Mouse (Mus musculus) neural tube, embryonic 13.5 days (tissue): ENCODE measurements around the gene Olfr596. TPM values are rescaled to one million over a fixed set of nuclear protein-coding genes. Genes with fewer than 3 reads are reported as not detected.
"Not testable (repeated sequence)": the region's sequence is repeated elsewhere in the genome, so short reads cannot be mapped to it uniquely, and the experiment has no call there.

Source experiments
- ATAC-seq: fragments of 200-750 bp; cut with Nextera tagmentation; 2 replicates; pipeline ENCODE4 v1.8.0; 2017; ENCODE audit warnings: low read depth, mild to moderate bottlenecking, moderate TSS enrichment, moderate library complexity
- H3K27ac ChIP-seq: fragments of 300-500 bp; sonication (generic); replicated peaks from 2 replicates; pipeline ENCODE4 v1.5.1; 2015; ENCODE audit warnings: moderate library complexity, mild to moderate bottlenecking, inconsistent platforms
- H3K27me3 ChIP-seq: fragments of 300-500 bp; sonication (generic); 2 replicates; pipeline ENCODE4 v1.6.1; 2015; ENCODE audit warnings: mild to moderate bottlenecking, inconsistent platforms
- H3K36me3 ChIP-seq: fragments of 300-500 bp; sonication (generic); 2 replicates; pipeline ENCODE4 v1.6.1; 2015; ENCODE audit warnings: mild to moderate bottlenecking, inconsistent platforms
- H3K4me1 ChIP-seq: fragments of 300-500 bp; sonication (generic); replicated peaks from 2 replicates; pipeline ENCODE4 v1.6.1; 2015; ENCODE audit warnings: inconsistent platforms
- H3K4me2 ChIP-seq: fragments of 300-500 bp; sonication (generic); 2 replicates; pipeline ENCODE4 v1.6.1; 2015; ENCODE audit warnings: inconsistent platforms, mild to moderate bottlenecking, moderate library complexity
- H3K4me3 ChIP-seq: fragments of 300-500 bp; sonication (generic); 2 replicates; pipeline ENCODE4 v1.5.1; 2015; ENCODE audit warnings: mild to moderate bottlenecking, inconsistent platforms
- H3K9ac ChIP-seq: fragments of 300-500 bp; sonication (generic); 2 replicates; pipeline ENCODE4 v1.6.1; 2015; ENCODE audit warnings: moderate library complexity, mild to moderate bottlenecking, inconsistent platforms
- H3K9me3 ChIP-seq: fragments of 300-500 bp; sonication (generic); 2 replicates; pipeline ENCODE4 v1.6.1; 2016; ENCODE audit warnings: inconsistent platforms
- WGBS: fragments of 180-500 bp; shearing (Covaris S2); methylation state at CpG from one replicate; pipeline ENCODE4 v1.1.7; 2015; 5-methylcytosine and 5-hydroxymethylcytosine counted together
- microRNA-seq: library from miRNA; unstranded; fragments of <30 nt; microRNA quantifications from one replicate; pipeline ENCODE4, GENCODE M21; 2016
- polyA plus RNA-seq: library from polyadenylated mRNA; unstranded; fragments of >200 nt; fragmentation: Nextera tagmentation; extraction: Ambion mirVana; gene quantifications from 2 replicates; pipeline ENCODE4 v1.2.1, GENCODE M21; 2015

Olfr596 gene
- not detected in 2 replicates for polyA plus RNA-seq

DNA sequence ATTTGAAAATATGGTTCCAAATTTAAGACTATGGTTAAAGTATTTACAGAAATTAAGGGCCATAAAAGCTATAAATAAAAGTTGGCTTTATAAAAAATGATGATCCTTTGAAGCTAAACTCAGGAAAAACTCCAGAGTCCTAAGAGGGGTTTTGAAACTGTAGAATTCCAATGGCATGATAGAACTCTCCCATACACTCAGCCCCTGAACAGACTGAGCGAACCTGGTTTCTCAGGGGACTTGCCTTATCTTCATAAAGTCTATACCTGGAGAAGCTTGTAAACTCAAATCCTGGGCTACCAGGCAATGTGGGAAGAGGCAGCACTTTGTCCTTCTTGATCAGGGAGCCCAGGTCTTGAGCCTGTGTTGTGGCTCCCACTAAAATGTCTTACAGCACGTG, at the start of gene Olfr596:
Olfr596 (plus strand) TSS at position 301 of the 400 bp plus-strand sequence.
- H3K4me2 ChIP-seq, ATAC-seq, H3K36me3 ChIP-seq, H3K9me3 ChIP-seq, H3K9ac ChIP-seq, H3K4me3 ChIP-seq, H3K27ac ChIP-seq, H3K27me3 ChIP-seq, H3K4me1 ChIP-seq: not testable (repeated sequence)
- WGBS = 95% methylated on average over 2 of the region's 2 CpGs

DNA sequence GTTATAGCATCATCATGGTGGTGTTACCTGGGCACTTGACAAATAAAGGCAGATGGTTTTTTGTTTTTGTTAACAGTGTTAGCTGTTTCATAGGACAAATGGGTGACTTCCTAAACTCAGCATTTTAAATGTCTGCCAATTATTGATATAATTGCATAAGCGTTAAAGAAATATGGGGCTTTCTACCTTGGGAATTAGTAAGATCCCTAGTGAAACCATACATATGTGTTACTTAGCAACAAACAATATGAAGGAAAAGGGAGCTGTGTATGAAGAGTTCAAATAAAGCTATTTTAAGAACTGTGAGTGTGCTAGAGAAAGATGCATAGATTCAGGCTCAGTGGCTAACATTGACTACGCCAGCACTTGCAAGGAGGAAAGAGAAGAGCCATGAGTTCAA, 10.6 kb downstream of the Olfr596 start, which contains the start of gene Olfr597:
Olfr597 (plus strand) TSS at position 301 of the 400 bp plus-strand sequence.
- WGBS = 94% methylated on average over 2 of the region's 2 CpGs

DNA sequence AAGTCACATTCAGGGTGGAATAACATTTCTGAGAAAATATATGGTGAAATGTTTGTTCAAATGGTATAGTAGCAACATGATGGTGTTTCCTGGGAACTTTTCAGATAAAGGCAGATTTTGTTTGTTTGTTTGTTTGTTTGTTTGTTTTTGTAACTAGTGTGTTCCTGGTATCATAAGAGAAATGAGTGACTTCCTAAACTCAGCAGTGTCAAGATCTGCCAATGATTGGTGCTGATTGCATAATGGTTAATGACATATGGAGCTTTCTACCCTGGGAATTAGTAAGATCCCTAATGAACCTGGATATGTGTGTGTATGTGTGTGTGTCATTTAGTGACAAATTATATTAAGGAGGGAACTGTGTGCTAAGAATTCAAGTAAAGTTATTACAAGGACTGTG, 17.8 kb downstream of the Olfr596 start, which contains the start of gene Olfr598:
Olfr598 (plus strand) TSS at position 301 of the 400 bp plus-strand sequence.
- no peak for ATAC-seq
- Histone ChIP-seq H3K27me3 (no peaks in the 10 kb centered on the region), H3K36me3 (no peaks in the 10 kb centered on the region), H3K4me1 (no peaks in the 10 kb centered on the region), H3K4me3 (no peak within 1 kb of the TSS), H3K9me3 (no peaks in the 10 kb centered on the region), H3K9ac (no peak within 1 kb of the TSS), H3K27ac (no peak within 1 kb of the TSS), H3K4me2 (no peak within 1 kb of the TSS)

More for the DNA sequence above, 10.6 kb downstream of the Olfr596 start, which contains the start of gene Olfr597:
- H3K36me3 ChIP-seq, H3K4me3 ChIP-seq, H3K4me1 ChIP-seq, H3K27ac ChIP-seq, ATAC-seq, H3K4me2 ChIP-seq, H3K9ac ChIP-seq, H3K9me3 ChIP-seq, H3K27me3 ChIP-seq: not testable (repeated sequence)

DNA sequence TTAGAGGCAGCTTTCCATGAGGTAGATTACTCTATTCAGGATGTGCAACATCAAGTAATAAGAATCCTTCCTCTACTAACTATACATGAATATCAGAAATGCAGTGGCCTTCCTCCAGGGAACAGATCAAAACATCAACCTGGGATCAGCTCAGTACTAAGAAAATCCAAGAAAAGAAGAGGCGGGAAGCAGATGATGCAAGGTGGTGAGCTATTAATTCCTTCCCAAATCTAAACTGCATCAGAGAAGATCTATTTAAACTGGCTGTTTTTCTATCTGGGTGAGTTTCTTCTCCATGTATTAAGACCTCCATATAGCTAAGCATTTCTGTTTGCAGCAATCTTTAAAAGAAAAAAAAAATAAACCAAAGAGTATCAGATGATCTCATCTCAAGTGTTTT, 30.2 kb downstream of the Olfr596 start, which contains the start of gene Olfr599:
Olfr599 (plus strand) TSS at position 301 of the 400 bp plus-strand sequence.
- H3K36me3 ChIP-seq = no peaks in the 10 kb centered on the region
- H3K4me3 ChIP-seq = no peak within 1 kb of the TSS
- no peaks in the 10 kb centered on the region for H3K9me3 ChIP-seq
- no peak within 1 kb of the TSS for H3K9ac ChIP-seq
- no peaks in the 10 kb centered on the region for H3K27me3 ChIP-seq
- no peak within 1 kb of the TSS for H3K4me2 ChIP-seq
- no peak within 1 kb of the TSS for H3K27ac ChIP-seq
- no peak for ATAC-seq
- H3K4me1 ChIP-seq = no peaks in the 10 kb centered on the region
- 88% methylated on average over 1 of the region's 1 CpGs for WGBS

DNA sequence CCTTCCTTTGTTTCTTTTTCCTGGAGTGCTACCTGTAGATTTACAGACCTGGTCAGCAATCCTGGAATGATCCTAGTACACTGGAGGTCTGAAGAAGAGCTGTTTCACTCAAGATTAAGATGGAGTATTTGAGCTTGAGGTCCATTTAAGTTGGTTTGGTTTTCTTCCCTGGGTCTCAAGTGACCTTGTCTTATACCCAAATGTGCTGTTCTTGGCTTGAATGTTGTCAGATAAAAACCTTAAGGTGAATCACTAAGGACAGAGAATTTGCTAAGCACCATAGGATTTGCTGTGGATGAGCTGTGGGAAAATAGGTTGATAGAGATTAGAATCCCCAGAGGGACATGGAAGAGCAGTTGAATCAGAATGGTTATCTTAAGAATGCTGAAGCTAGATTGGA, 44.1 kb downstream of the Olfr596 start, which contains the start of gene Olfr600:
Olfr600 (minus strand) TSS at position 101 of the 400 bp plus-strand sequence.
- ATAC-seq = no peak
- no peaks in the 10 kb centered on the region for H3K4me1 ChIP-seq
- no peaks in the 10 kb centered on the region for H3K9me3 ChIP-seq
- no peaks in the 10 kb centered on the region for H3K27me3 ChIP-seq
- H3K27ac ChIP-seq = no peak within 1 kb of the TSS
- H3K36me3 ChIP-seq = no peaks in the 10 kb centered on the region
- H3K9ac ChIP-seq = no peak within 1 kb of the TSS
- no peak within 1 kb of the TSS for H3K4me3 ChIP-seq
- H3K4me2 ChIP-seq = no peak within 1 kb of the TSS

Small RNA genes within 50 kb of the gene (microRNA-seq; reads per million reads assigned to microRNA genes)
- gene Gm23550 (not detected), gene Gm25171 (not detected)

Other genes with a start within 250 kb of the Olfr596 start
- not detected in 2 replicates for gene Olfr584, start 223.8 kb upstream of the Olfr596 start, polyA plus RNA-seq
- gene Olfr585, start 207.9 kb upstream of the Olfr596 start, polyA plus RNA-seq = not detected in 2 replicates
- not detected in 2 replicates for gene Olfr586, start 180.0 kb upstream of the Olfr596 start, polyA plus RNA-seq
- gene Olfr588-ps1, start 164.8 kb upstream of the Olfr596 start, polyA plus RNA-seq = not detected in 2 replicates
- not detected in 2 replicates for gene Olfr589, start 149.3 kb upstream of the Olfr596 start, polyA plus RNA-seq
- gene Olfr591, start 127.3 kb upstream of the Olfr596 start, polyA plus RNA-seq = not detected in 2 replicates
- not detected in 2 replicates for gene Olfr592, start 120.8 kb upstream of the Olfr596 start, polyA plus RNA-seq
- not detected in 2 replicates for gene Olfr593, start 93.8 kb upstream of the Olfr596 start, polyA plus RNA-seq
- gene Olfr594, start 88.7 kb upstream of the Olfr596 start, polyA plus RNA-seq = not detected in 2 replicates
- not detected in 2 replicates for gene Usp17ld, start 53.1 kb upstream of the Olfr596 start, polyA plus RNA-seq
- gene Olfr597, start 10.7 kb downstream of the Olfr596 start, polyA plus RNA-seq = not detected in 2 replicates
- not detected in 2 replicates for gene Olfr598, start 17.9 kb downstream of the Olfr596 start, polyA plus RNA-seq
- not detected in 2 replicates for gene Olfr599, start 30.3 kb downstream of the Olfr596 start, polyA plus RNA-seq
- gene Olfr600, start 44.0 kb downstream of the Olfr596 start, polyA plus RNA-seq = not detected in 2 replicates
- not detected in 2 replicates for gene Olfr601, start 57.0 kb downstream of the Olfr596 start, polyA plus RNA-seq
- gene Olfr603, start 80.5 kb downstream of the Olfr596 start, polyA plus RNA-seq = not detected in 2 replicates
- gene Usp17lc, start 109.4 kb downstream of the Olfr596 start, polyA plus RNA-seq = not detected in 2 replicates
- not detected in 2 replicates for gene Olfr605, start 139.8 kb downstream of the Olfr596 start, polyA plus RNA-seq
- not detected in 2 replicates for gene Olfr606, start 143.4 kb downstream of the Olfr596 start, polyA plus RNA-seq
- gene Olfr607, start 158.5 kb downstream of the Olfr596 start, polyA plus RNA-seq = not detected in 2 replicates
- not detected in 2 replicates for gene Olfr608, start 164.2 kb downstream of the Olfr596 start, polyA plus RNA-seq
- gene Olfr609, start 192.4 kb downstream of the Olfr596 start, polyA plus RNA-seq = not detected in 2 replicates
- not detected in 2 replicates for gene Olfr610, start 206.5 kb downstream of the Olfr596 start, polyA plus RNA-seq
- not detected in 2 replicates for gene Olfr611, start 215.2 kb downstream of the Olfr596 start, polyA plus RNA-seq
- gene Olfr612, start 237.1 kb downstream of the Olfr596 start, polyA plus RNA-seq = not detected in 2 replicates
- not detected in 2 replicates for gene Olfr613, start 242.4 kb downstream of the Olfr596 start, polyA plus RNA-seq